Mouse (Mus musculus) lung, embryonic 14.5 days (tissue): Measurements from ENCODE around the gene Gm49380. TPM values are rescaled to one million over a fixed set of nuclear protein-coding genes. Genes with fewer than 3 reads are reported as not detected.

Source experiments
- ATAC-seq: fragments of 200-750 bp; cut with Nextera tagmentation; 2 replicates; pipeline ENCODE4 v1.8.0; 2017; ENCODE audit warnings: mild to moderate bottlenecking, moderate TSS enrichment, moderate library complexity; ENCODE audit not compliant: insufficient read depth
- DNase-seq: peaks from one replicate; pipeline ENCODE4 v3.0.0-alpha.2; 2015
- H3K27ac ChIP-seq: fragments of 300-500 bp; sonication (generic); 2 replicates; pipeline ENCODE4 v1.5.1; 2014; ENCODE audit warnings: low read depth, mild to moderate bottlenecking, moderate library complexity
- H3K27me3 ChIP-seq: fragments of 300-500 bp; sonication (generic); 2 replicates; pipeline ENCODE4 v1.6.1; 2014; ENCODE audit warnings: low read length, control low read depth; ENCODE audit not compliant: insufficient read depth
- H3K36me3 ChIP-seq: fragments of 300-500 bp; sonication (generic); 2 replicates; pipeline ENCODE4 v1.6.1; 2014; ENCODE audit warnings: control low read depth; ENCODE audit not compliant: insufficient read depth
- H3K4me1 ChIP-seq: fragments of 300-500 bp; sonication (generic); 2 replicates; pipeline ENCODE4 v1.6.1; 2014; ENCODE audit warnings: antibody characterized with exemption, control low read depth; ENCODE audit not compliant: insufficient read depth
- H3K4me2 ChIP-seq: fragments of 300-500 bp; sonication (generic); 2 replicates; pipeline ENCODE4 v1.6.1; 2014; ENCODE audit warnings: mild to moderate bottlenecking
- H3K4me3 ChIP-seq: fragments of 300-500 bp; sonication (generic); 2 replicates; pipeline ENCODE4 v1.5.1; 2014; ENCODE audit warnings: low read depth, low read length
- H3K9ac ChIP-seq: fragments of 300-500 bp; sonication (generic); 2 replicates; pipeline ENCODE4 v1.6.1; 2014
- H3K9me3 ChIP-seq: fragments of 300-500 bp; sonication (generic); 2 replicates; pipeline ENCODE4 v1.6.1; 2016; ENCODE audit warnings: low read depth, low read length, control low read depth
- CTCF ChIP-seq: IDR thresholded peaks from 2 replicates; pipeline ENCODE4 v1.5.1; 2016; ENCODE audit warnings: antibody characterized with exemption, low read depth
- WGBS: fragments of 180-500 bp; shearing (Covaris S2); extraction: QIAGEN DNeasy Blood & Tissue Kit; methylation state at CpG from one replicate; pipeline ENCODE4 v1.1.7; 2014; 5-methylcytosine and 5-hydroxymethylcytosine counted together
- polyA plus RNA-seq: library from polyadenylated mRNA; unstranded; fragments of >200 nt; fragmentation: Nextera tagmentation; extraction: Ambion mirVana; gene quantifications from 2 replicates; pipeline ENCODE4 v1.2.1, GENCODE M21; 2014

Gm49380 gene
- polyA plus RNA-seq, 1 experiment from 2014 or later: 0.32 TPM

- H3K27ac ChIP-seq: peak overlapping the region; percentile 92; the same call in 1 of the 2 replicates
- DNase-seq (no peak), ATAC-seq (no peak)
- peak overlapping the region; percentile 83 for H3K4me2 ChIP-seq
- no peaks in the 10 kb centered on the region for H3K9me3 ChIP-seq
- no peak for TF ChIP-seq CTCF
- WGBS: 39% methylated on average over 7 of the region's 7 CpGs
- no peak overlapping the region; the same call in 1 of the 2 replicates for H3K9ac ChIP-seq
- H3K27me3 ChIP-seq: peaks cover 8% of the 10 kb centered on the region
- peaks cover 22% of the 10 kb centered on the region for H3K4me1 ChIP-seq
- no peaks in the 10 kb centered on the region for H3K36me3 ChIP-seq
- 0 out of 2 replicates have a peak overlapping the region, but pooled peaks have one; percentile 3 for H3K4me3 ChIP-seq
Observed at GRCm38 (mm10) chr9:44131276-44131590, 17.9 kb upstream of the Gm49380 start.

- no peak for TF ChIP-seq CTCF
- H3K9me3 ChIP-seq: no peaks in the 10 kb centered on the region
- H3K9ac ChIP-seq: 0 out of 2 replicates have a peak overlapping the region, but pooled peaks have one; percentile 61
- ATAC-seq: peak; percentile 41
- 19% methylated on average over 19 of the region's 19 CpGs for WGBS
- H3K27ac ChIP-seq: peak overlapping the region; percentile 92
- H3K27me3 ChIP-seq: peaks cover 8% of the 10 kb centered on the region
- no peaks in the 10 kb centered on the region for H3K36me3 ChIP-seq
- H3K4me2 ChIP-seq: peak overlapping the region; percentile 83
- peak; percentile 65 for DNase-seq
- peaks cover 18% of the 10 kb centered on the region for H3K4me1 ChIP-seq
- peak overlapping the region; percentile 39 for H3K4me3 ChIP-seq
Observed at GRCm38 (mm10) chr9:44130581-44131275, 17.4 kb upstream of the Gm49380 start.

GRCm38 (mm10) chr9:44130034-44130433 lies 16.7 kb upstream of the Gm49380 start:
- ATAC-seq (peak; percentile 75), DNase-seq (peak; percentile 92)
- Histone ChIP-seq H3K4me3 (peak overlapping the region; percentile 39), H3K9me3 (no peaks in the 10 kb centered on the region), H3K27ac (peak overlapping the region; percentile 92), H3K27me3 (peaks cover 8% of the 10 kb centered on the region), H3K4me1 (peaks cover 16% of the 10 kb centered on the region; the same call in 1 of the 2 replicates), H3K36me3 (no peaks in the 10 kb centered on the region), H3K9ac (peak overlapping the region; percentile 61), H3K4me2 (peak overlapping the region; percentile 83)
- TF ChIP-seq CTCF: no peak
- WGBS: under 1% methylated on average over 27 of the region's 27 CpGs

- Histone ChIP-seq H3K9ac (peak overlapping the region; percentile 61), H3K27ac (peak overlapping the region; percentile 92), H3K27me3 (peaks cover 8% of the 10 kb centered on the region), H3K36me3 (no peaks in the 10 kb centered on the region), H3K4me2 (peak overlapping the region; percentile 83), H3K4me3 (peak overlapping the region; percentile 39), H3K4me1 (peaks cover 12% of the 10 kb centered on the region; the same call in 1 of the 2 replicates), H3K9me3 (no peaks in the 10 kb centered on the region)
- peak; percentile 15; the same call in 1 of the 2 replicates for ATAC-seq
- TF ChIP-seq CTCF: no peak
- 4% methylated on average over 9 of the region's 9 CpGs for WGBS
- DNase-seq: peak; percentile 72
Observed at GRCm38 (mm10) chr9:44129633-44130032, 16.3 kb upstream of the Gm49380 start.

GRCm38 (mm10) chr9:44127351-44127801 lies 14.1 kb upstream of the Gm49380 start:
- no peak overlapping the region for H3K9ac ChIP-seq
- H3K36me3 ChIP-seq: no peaks in the 10 kb centered on the region
- H3K4me2 ChIP-seq: no peak overlapping the region
- no peak overlapping the region for H3K4me3 ChIP-seq
- peaks cover 11% of the 10 kb centered on the region; the same call in 1 of the 2 replicates for H3K4me1 ChIP-seq
- 47% methylated on average over 3 of the region's 3 CpGs for whole genome bisulfite sequencing
- no peaks in the 10 kb centered on the region for H3K27me3 ChIP-seq
- no peak for TF ChIP-seq CTCF
- DNase-seq: no peak
- no peaks in the 10 kb centered on the region for H3K9me3 ChIP-seq
- no peak for ATAC-seq
- H3K27ac ChIP-seq: no peak overlapping the region

GRCm38 (mm10) chr9:44126746-44127145 lies 13.4 kb upstream of the Gm49380 start:
- no peak overlapping the region for H3K4me3 ChIP-seq
- H3K36me3 ChIP-seq: no peaks in the 10 kb centered on the region
- no peak overlapping the region; the same call in 1 of the 2 replicates for H3K27ac ChIP-seq
- H3K4me2 ChIP-seq: no peak overlapping the region
- ATAC-seq (no peak), DNase-seq (no peak)
- no peaks in the 10 kb centered on the region for H3K9me3 ChIP-seq
- no peak for TF ChIP-seq CTCF
- WGBS: 76% methylated on average over 3 of the region's 3 CpGs
- peaks cover 11% of the 10 kb centered on the region; the same call in 1 of the 2 replicates for H3K4me1 ChIP-seq
- H3K9ac ChIP-seq: no peak overlapping the region
- no peaks in the 10 kb centered on the region for H3K27me3 ChIP-seq
